15 mouse cellular contexts compared by ENCODE assay signal in the genomic region with DNA sequence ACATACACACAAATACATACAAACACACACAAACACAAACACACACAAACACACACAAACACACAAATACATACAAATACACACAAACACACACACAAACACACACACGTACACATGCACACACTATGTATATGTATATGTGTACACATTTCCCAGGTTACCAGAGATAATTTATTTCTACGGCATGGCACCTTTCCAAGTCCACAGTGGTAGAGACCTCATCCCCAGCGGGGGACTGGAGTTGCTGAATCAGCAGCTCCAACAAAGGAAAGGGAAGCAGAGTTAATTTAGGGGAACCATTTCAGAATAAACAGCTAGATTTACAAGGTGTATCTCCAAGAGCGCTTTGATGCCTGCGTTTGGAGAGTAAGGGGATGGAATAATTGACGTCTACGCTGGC. TPM values are rescaled to one million over a fixed set of nuclear protein-coding genes. Genes with fewer than 3 reads are reported as not detected.
DNase-seq lines count a peak whose midpoint lies in the region; ATAC-seq and TF ChIP-seq lines count a peak whose summit lies in the region.
"Had no signal": no experiment of that assay in that cellular context is flagged by ENCODE, and none has a peak within 500 bp of the region (broad histone marks: within the 10 kb centered on the region; RNA-seq: fewer than 3 reads in every experiment).

No protein-coding gene starts in this region.

- H3K27ac ChIP-seq in forebrain, embryonic 14.5 days (ENCODE audit: low read depth, low read length): no peak overlapping the region
- no peak overlapping the region for H3K27ac ChIP-seq in forebrain, embryonic 13.5 days
- H3K27ac ChIP-seq in lung, embryonic 14.5 days (ENCODE audit: low read depth): no peak overlapping the region
- H3K27ac ChIP-seq in neural tube, embryonic 14.5 days (ENCODE audit: low read depth, low read length): no peak overlapping the region
- H3K27ac ChIP-seq: liver, embryonic 13.5 days had no signal

- TF ChIP-seq CTCF in lung, embryonic 14.5 days (IDR thresholded peaks at IDR 0.05; ENCODE audit: low read depth): no peak
- no peak for TF ChIP-seq CTCF in brain, embryonic 14.5 days (IDR thresholded peaks at IDR 0.05; ENCODE audit: borderline replicate concordance, extremely low read depth, insufficient read depth, insufficient read length)

- no peak overlapping the region for H3K4me2 ChIP-seq in forebrain, embryonic 14.5 days (ENCODE audit: low read length)
- H3K4me2 ChIP-seq in forebrain, embryonic 13.5 days: no peak overlapping the region
- H3K4me2 ChIP-seq in lung, embryonic 14.5 days: no peak overlapping the region
- H3K4me2 ChIP-seq in neural tube, embryonic 14.5 days (ENCODE audit: low read depth, low read length): no peak overlapping the region
- H3K4me2 ChIP-seq: liver, embryonic 13.5 days had no signal

- H3K4me3 ChIP-seq in forebrain, embryonic 14.5 days (ENCODE audit: low read depth, low read length): no peak overlapping the region
- H3K4me3 ChIP-seq in forebrain, embryonic 13.5 days: no peak overlapping the region
- no peak overlapping the region for H3K4me3 ChIP-seq in lung, embryonic 14.5 days (ENCODE audit: low read depth, low read length)
- no peak overlapping the region for H3K4me3 ChIP-seq in neural tube, embryonic 14.5 days (ENCODE audit: low read depth, low read length)
- H3K4me3 ChIP-seq: liver, embryonic 13.5 days had no signal

- H3K9ac ChIP-seq in forebrain, embryonic 14.5 days (ENCODE audit: low read length): no peak overlapping the region
- H3K9ac ChIP-seq in forebrain, embryonic 13.5 days: no peak overlapping the region
- no peak overlapping the region for H3K9ac ChIP-seq in lung, embryonic 14.5 days
- no peak overlapping the region for H3K9ac ChIP-seq in neural tube, embryonic 14.5 days (replicated peaks; ENCODE audit: low read depth, low read length)
- H3K9ac ChIP-seq: liver, embryonic 13.5 days had no signal

- H3K27me3 ChIP-seq in forebrain, embryonic 14.5 days (replicated peaks; ENCODE audit: control insufficient read depth, insufficient read depth, low read length): no peaks in the 10 kb centered on the region
- no peaks in the 10 kb centered on the region for H3K27me3 ChIP-seq in forebrain, embryonic 13.5 days
- no peaks in the 10 kb centered on the region for H3K27me3 ChIP-seq in lung, embryonic 14.5 days (ENCODE audit: insufficient read depth, low read length)
- H3K27me3 ChIP-seq in neural tube, embryonic 14.5 days (ENCODE audit: control insufficient read depth, insufficient read depth, low read length): no peaks in the 10 kb centered on the region
- H3K27me3 ChIP-seq: liver, embryonic 13.5 days had no signal

- 35% methylated on average over 7 of the region's 7 CpGs for WGBS in forebrain, embryonic 14.5 days
- WGBS in forebrain, embryonic 13.5 days: 44% methylated on average over 7 of the region's 7 CpGs
- 54% methylated on average over 7 of the region's 7 CpGs for WGBS in lung, embryonic 14.5 days
- WGBS in neural tube, embryonic 14.5 days: 23% methylated on average over 7 of the region's 7 CpGs

- no peak for ATAC-seq in forebrain, embryonic 14.5 days
- no peak for ATAC-seq in forebrain, embryonic 13.5 days
- no peak for ATAC-seq in lung, embryonic 14.5 days (ENCODE audit: insufficient read depth)
- ATAC-seq in neural tube, embryonic 14.5 days (ENCODE audit: low read depth): peak; percentile 52; the same call in 1 of the 2 replicates
- ATAC-seq: intestine, embryonic 16.5 days; lung, postnatal 0 days had no signal

- peaks cover 31% of the 10 kb centered on the region for H3K4me1 ChIP-seq in forebrain, embryonic 14.5 days (ENCODE audit: control insufficient read depth, insufficient read depth, low read length)
- peaks cover 42% of the 10 kb centered on the region for H3K4me1 ChIP-seq in forebrain, embryonic 13.5 days
- H3K4me1 ChIP-seq in lung, embryonic 14.5 days (ENCODE audit: insufficient read depth): peaks cover 6% of the 10 kb centered on the region; the same call in 1 of the 2 replicates
- no peaks in the 10 kb centered on the region for H3K4me1 ChIP-seq in neural tube, embryonic 14.5 days (ENCODE audit: control insufficient read depth, insufficient read depth, low read length)

- no peak for TF ChIP-seq POLR2A in brain, embryonic 14.5 days (IDR thresholded peaks at IDR 0.05; ENCODE audit: borderline replicate concordance, extremely low read depth, insufficient read depth, insufficient read length, poor library complexity, severe bottlenecking)

- no peaks in the 10 kb centered on the region for H3K36me3 ChIP-seq in forebrain, embryonic 14.5 days (ENCODE audit: control insufficient read depth, insufficient read depth, low read length)
- H3K36me3 ChIP-seq in forebrain, embryonic 13.5 days (ENCODE audit: poor library complexity, severe bottlenecking): no peaks in the 10 kb centered on the region
- H3K36me3 ChIP-seq in lung, embryonic 14.5 days (ENCODE audit: insufficient read depth): no peaks in the 10 kb centered on the region
- no peaks in the 10 kb centered on the region for H3K36me3 ChIP-seq in neural tube, embryonic 14.5 days (ENCODE audit: control insufficient read depth, insufficient read depth, low read length)
- H3K36me3 ChIP-seq: G1E; liver, embryonic 13.5 days had no signal

- no peaks in the 10 kb centered on the region for H3K9me3 ChIP-seq in forebrain, embryonic 14.5 days (replicated peaks; ENCODE audit: control insufficient read depth, low read length)
- no peaks in the 10 kb centered on the region for H3K9me3 ChIP-seq in forebrain, embryonic 13.5 days (replicated peaks)
- H3K9me3 ChIP-seq in lung, embryonic 14.5 days (ENCODE audit: low read depth, low read length): no peaks in the 10 kb centered on the region
- no peaks in the 10 kb centered on the region for H3K9me3 ChIP-seq in neural tube, embryonic 14.5 days (ENCODE audit: control insufficient read depth, low read length)
- H3K9me3 ChIP-seq: G1E; liver, embryonic 13.5 days had no signal

- peak; percentile 60 for DNase-seq in forebrain, embryonic 14.5 days (ENCODE audit: low spot score)
- DNase-seq in lung, embryonic 14.5 days: peak; percentile 42
- DNase-seq in lung, adult 18-20 months: no peak
- DNase-seq in brain, embryonic 14.5 days (ENCODE audit: low read depth): peak; percentile 67
- no peak for DNase-seq in layer of hippocampus, adult 8-10 months (ENCODE audit: low spot score in 2 of 2)
- DNase-seq: cerebellum, adult 9-11 months; gastrocnemius, postnatal 25 days; kidney, postnatal 25 days; liver, embryonic 13.5 days; right cerebral cortex, adult 18-20 months had no signal

RNA-seq across cellular contexts. Expression of a gene that starts 37.6 kb away (rescaled TPM):
- polyA plus RNA-seq in forebrain, embryonic 14.5 days (2014; fragmentation: Nextera tagmentation; extraction: Ambion mirVana): 99.3 and 100.0 TPM in 2 replicates
- polyA plus RNA-seq in forebrain, embryonic 13.5 days (2015; fragmentation: Nextera tagmentation; extraction: Ambion mirVana): 112 and 124 TPM in 2 replicates
- polyA plus RNA-seq in lung, embryonic 14.5 days (2014; fragmentation: Nextera tagmentation; extraction: Ambion mirVana): 91.8 and 97.9 TPM in 2 replicates
- polyA plus RNA-seq in brain, embryonic 14.5 days (2012; rRNA removed): 47.9 and 52.2 TPM in 2 replicates
- 79.1 and 80.7 TPM in 2 replicates for polyA plus RNA-seq in neural tube, embryonic 14.5 days (2014; fragmentation: Nextera tagmentation; extraction: Ambion mirVana)
- 10 to 100 TPM; 29.6 to 31.9 (median 30.7) TPM for total RNA-seq in layer of hippocampus, adult 8-10 months (2022)

RNA-seq across cellular contexts. Expression of a gene that starts 52.9 kb away (rescaled TPM):
- polyA plus RNA-seq in forebrain, embryonic 14.5 days (2014; fragmentation: Nextera tagmentation; extraction: Ambion mirVana): 111 and 122 TPM in 2 replicates
- polyA plus RNA-seq in forebrain, embryonic 13.5 days (2015; fragmentation: Nextera tagmentation; extraction: Ambion mirVana): 103 and 110 TPM in 2 replicates
- 102 and 112 TPM in 2 replicates for polyA plus RNA-seq in lung, embryonic 14.5 days (2014; fragmentation: Nextera tagmentation; extraction: Ambion mirVana)
- 46.0 and 52.8 TPM in 2 replicates for polyA plus RNA-seq in brain, embryonic 14.5 days (2012; rRNA removed)
- polyA plus RNA-seq in neural tube, embryonic 14.5 days (2014; fragmentation: Nextera tagmentation; extraction: Ambion mirVana): 139 and 150 TPM in 2 replicates
- 100 to 1,000 TPM; 143 to 164 (median 157) TPM for total RNA-seq in layer of hippocampus, adult 8-10 months (2022)

Comparison
In these comparisons a context has a peak if more than half of its experiments do, and no peak if none do; other contexts are left out.
1. DNase-seq: peak in forebrain, embryonic 14.5 days (single experiment), lung, embryonic 14.5 days (single experiment) and brain, embryonic 14.5 days (single experiment); none in lung, adult 18-20 months (0 of 2) and layer of hippocampus, adult 8-10 months (0 of 2).